Mouse (Mus musculus) ES-Bruce4 (cell line): ENCODE data around the gene Tnfrsf9.
"Not testable (repeated sequence)": the region's sequence is repeated elsewhere in the genome, so short reads cannot be mapped to it uniquely, and the experiment has no call there.

Experiments
- CTCF ChIP-seq: IDR thresholded peaks from one replicate; pipeline ENCODE4 v1.8.1; 2011; ENCODE audit warnings: low read depth, low read length
- EP300 ChIP-seq: IDR thresholded peaks from 2 replicates; pipeline ENCODE4 v1.6.1; 2011; ENCODE audit warnings: low read depth, low read length; ENCODE audit not compliant: insufficient read depth
- POLR2A ChIP-seq: IDR thresholded peaks from one replicate; pipeline ENCODE4 v1.8.1; 2011; ENCODE audit warnings: low read length; ENCODE audit not compliant: insufficient read depth

DNA sequence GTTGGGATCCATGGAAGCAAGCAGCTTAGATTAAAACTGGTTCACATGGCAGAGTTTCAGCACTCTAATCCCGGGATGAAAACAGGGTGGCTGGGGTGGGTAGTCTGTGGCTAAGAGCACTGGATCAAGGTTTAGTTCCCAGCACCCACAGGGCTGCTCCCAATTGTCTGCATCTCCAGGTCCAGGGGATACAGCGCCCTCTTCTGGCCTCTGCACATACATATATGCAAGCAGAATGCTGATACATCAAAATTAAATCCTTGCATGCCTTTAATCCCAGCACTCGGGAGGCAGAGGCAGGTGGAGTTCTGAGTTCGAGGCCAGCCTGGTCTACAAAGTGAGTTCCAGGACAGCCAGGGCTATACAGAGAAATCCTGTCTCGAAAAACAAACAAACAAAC, 5.8 kb upstream of the Tnfrsf9 start:
- TF ChIP-seq CTCF, result peak; percentile 67
- not testable (repeated sequence) for TF ChIP-seq POLR2A, EP300
